Mouse (Mus musculus) liver, adult 2 months (tissue): ENCODE results near the gene Aspscr1. TPM values are rescaled to one million over a fixed set of nuclear protein-coding genes. Genes with fewer than 3 reads are reported as not detected.

ENCODE experiments used
- DNase-seq: peaks from one replicate; pipeline ENCODE4 v3.0.0-alpha.2; 2011; ENCODE audit warnings: low read depth, low spot score; ENCODE audit errors: extremely low read depth
- H3K27ac ChIP-seq: fragments of 200-500 bp; replicated peaks from 2 replicates; pipeline ENCODE4 v1.5.1; 2012; ENCODE audit warnings: low read depth, mild to moderate bottlenecking, control low read depth, inconsistent platforms, low read length; ENCODE audit not compliant: insufficient read depth
- H3K27me3 ChIP-seq: fragments of 200-500 bp; 2 replicates; pipeline ENCODE4 v1.6.1; 2012; ENCODE audit warnings: mild to moderate bottlenecking, moderate library complexity, low read length, inconsistent platforms; ENCODE audit not compliant: control insufficient read depth, insufficient read depth
- H3K36me3 ChIP-seq: fragments of 200-500 bp; 2 replicates; pipeline ENCODE4 v1.6.1; 2012; ENCODE audit warnings: low read length, inconsistent platforms; ENCODE audit not compliant: control insufficient read depth, insufficient read depth
- H3K4me1 ChIP-seq: fragments of 200-500 bp; 2 replicates; pipeline ENCODE4 v1.6.1; 2011; ENCODE audit warnings: low read length; ENCODE audit not compliant: control insufficient read depth, insufficient read depth
- H3K4me3 ChIP-seq: fragments of 200-500 bp; 2 replicates; pipeline ENCODE4 v1.5.1; 2011; ENCODE audit warnings: low read depth, mild to moderate bottlenecking, control low read depth, low read length, moderate library complexity; ENCODE audit not compliant: insufficient read depth
- H3K79me2 ChIP-seq: fragments of 200-500 bp; 2 replicates; pipeline ENCODE4 v1.6.1; 2012; ENCODE audit warnings: inconsistent platforms, mild to moderate bottlenecking, low read length, moderate library complexity; ENCODE audit not compliant: control insufficient read depth, insufficient read depth
- H3K9ac ChIP-seq: fragments of 200-500 bp; 2 replicates; pipeline ENCODE4 v1.6.1; 2012; ENCODE audit warnings: low read depth, mild to moderate bottlenecking, control low read depth, inconsistent platforms, low read length
- CTCF ChIP-seq: fragments of 200-500 bp; IDR thresholded peaks from 2 replicates; pipeline ENCODE4 v1.5.1; 2011; ENCODE audit warnings: low read depth, low read length, control low read depth
- POLR2A ChIP-seq: fragments of 200-500 bp; IDR thresholded peaks from 2 replicates; pipeline ENCODE4 v1.6.1; 2011; ENCODE audit warnings: low read length, control low read depth; ENCODE audit not compliant: insufficient read depth; ENCODE audit errors: extremely low read depth
- WGBS: fragments of 180-500 bp; shearing (Covaris S2); methylation state at CpG from one replicate; pipeline ENCODE4 v1.1.7; 2018; 5-methylcytosine and 5-hydroxymethylcytosine counted together
- polyA plus RNA-seq: library from polyadenylated mRNA; depleted of rRNA; stranded (reverse); fragments of >200 nt; gene quantifications from 2 replicates; pipeline ENCODE4 v1.2.3, GENCODE M21; 2012
- total RNA-seq: library from RNA; depleted of rRNA; stranded (reverse); fragments of >200 nt; gene quantifications from 2 replicates; pipeline ENCODE4 v1.2.3, GENCODE M21; 2014

Gene Aspscr1
- total and polyA plus RNA-seq, 2 experiments: 49.3 to 142 TPM

GRCm38 (mm10) chr11:120634810-120635209, 38.0 kb upstream of the Aspscr1 start:
- Histone ChIP-seq H3K79me2 (peaks cover 4% of the 10 kb centered on the region; the same call in 1 of the 2 replicates), H3K9ac (no peak overlapping the region), H3K27ac (no peak overlapping the region), H3K36me3 (no peaks in the 10 kb centered on the region), H3K4me1 (peaks cover 15% of the 10 kb centered on the region), H3K4me3 (no peak overlapping the region), H3K27me3 (no peaks in the 10 kb centered on the region)
- WGBS: 91% methylated on average over 5 of the region's 5 CpGs
- no peak for DNase-seq
- TF ChIP-seq CTCF: no peak

DNA sequence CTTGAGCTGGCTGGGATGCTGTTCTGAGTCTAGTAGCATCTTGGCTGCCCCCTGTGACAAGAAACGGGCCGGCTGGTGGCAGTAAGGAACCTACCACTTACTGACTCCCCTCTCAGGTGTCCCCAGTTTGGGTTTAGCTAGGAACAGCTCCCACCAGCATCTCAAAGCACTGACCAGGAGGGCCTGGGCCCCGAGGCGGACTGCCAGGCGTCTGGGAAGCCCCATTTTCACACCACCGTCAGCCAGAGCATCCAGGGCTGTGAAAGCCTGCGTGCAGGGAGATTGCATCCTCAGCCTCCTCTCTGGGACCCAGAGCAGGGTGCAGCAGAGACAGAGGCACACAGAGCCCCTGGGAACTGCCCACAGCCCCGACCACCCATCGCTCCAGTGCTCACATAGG, 31.5 kb upstream of the Aspscr1 start:
- no peaks in the 10 kb centered on the region for H3K79me2 ChIP-seq
- H3K9ac ChIP-seq: no peak overlapping the region
- 85% methylated on average over 9 of the region's 9 CpGs for WGBS
- TF ChIP-seq CTCF: no peak
- TF ChIP-seq POLR2A: no peak
- H3K4me3 ChIP-seq: no peak overlapping the region
- no peaks in the 10 kb centered on the region for H3K27me3 ChIP-seq
- no peak overlapping the region for H3K27ac ChIP-seq
- H3K4me1 ChIP-seq: peaks cover 5% of the 10 kb centered on the region; the same call in 1 of the 2 replicates
- H3K36me3 ChIP-seq: no peaks in the 10 kb centered on the region
- no peak for DNase-seq

DNA sequence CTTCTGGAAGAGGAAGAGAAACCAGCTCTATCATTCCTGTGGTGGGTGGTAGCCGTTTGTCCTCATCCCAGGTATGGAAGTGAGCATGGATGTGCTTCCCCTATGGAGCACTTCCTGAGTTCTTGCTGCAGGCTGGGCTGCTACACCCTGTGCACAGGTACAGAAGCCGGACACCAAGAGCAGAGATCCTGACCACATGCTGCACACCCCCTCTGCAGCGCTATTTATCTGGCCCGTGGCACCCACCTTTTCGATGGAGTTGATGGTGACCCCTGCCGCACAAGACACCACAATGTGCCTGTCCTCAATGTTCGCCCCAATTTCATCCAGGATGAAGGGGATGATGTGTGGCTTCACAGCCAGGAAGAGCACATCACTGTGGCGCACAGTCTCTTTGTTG, 30.9 kb upstream of the Aspscr1 start:
- no peak overlapping the region for H3K27ac ChIP-seq
- H3K27me3 ChIP-seq: no peaks in the 10 kb centered on the region
- H3K4me1 ChIP-seq: peaks cover 5% of the 10 kb centered on the region; the same call in 1 of the 2 replicates
- H3K79me2 ChIP-seq: no peaks in the 10 kb centered on the region
- H3K4me3 ChIP-seq: no peak overlapping the region
- no peak for TF ChIP-seq POLR2A
- no peak for TF ChIP-seq CTCF
- no peaks in the 10 kb centered on the region for H3K36me3 ChIP-seq
- no peak overlapping the region for H3K9ac ChIP-seq
- no peak for DNase-seq
- 89% methylated on average over 8 of the region's 8 CpGs for WGBS

GRCm38 (mm10) chr11:120642939-120643600, 29.7 kb upstream of the Aspscr1 start:
- peaks cover 5% of the 10 kb centered on the region; the same call in 1 of the 2 replicates for H3K4me1 ChIP-seq
- H3K79me2 ChIP-seq: no peaks in the 10 kb centered on the region
- H3K36me3 ChIP-seq: no peaks in the 10 kb centered on the region
- peak overlapping the region; percentile 32 for H3K4me3 ChIP-seq
- TF ChIP-seq POLR2A (no peak), CTCF (no peak)
- no peaks in the 10 kb centered on the region for H3K27me3 ChIP-seq
- no peak for DNase-seq
- H3K9ac ChIP-seq: peak overlapping the region; percentile 39
- H3K27ac ChIP-seq: no peak overlapping the region
- 1% methylated on average over 18 of the region's 18 CpGs for WGBS

DNA sequence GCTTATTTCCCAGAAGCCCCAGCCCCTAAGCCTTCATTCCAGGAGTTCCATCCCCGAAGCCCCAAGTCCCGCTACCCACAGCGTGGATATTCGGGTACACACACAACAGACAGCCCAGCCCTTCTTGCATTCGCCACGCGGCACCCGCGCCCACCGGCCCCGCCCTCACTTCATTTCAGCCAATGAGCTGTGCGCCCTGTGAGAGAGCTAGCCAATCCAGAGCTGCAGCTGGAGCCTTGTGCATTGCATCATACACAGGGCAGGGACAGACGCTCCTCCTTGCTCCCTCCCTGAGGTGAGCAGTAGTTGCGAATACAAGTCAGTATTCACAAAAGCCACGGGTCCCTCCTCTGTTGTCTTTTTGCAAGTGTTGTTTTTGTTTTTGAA, 29.2 kb upstream of the Aspscr1 start, which contains the start of gene Pycr1:
Pycr1 (minus strand) TSS at position 169 of the 387 bp plus-strand sequence.
- Histone ChIP-seq H3K4me3 (peak within 1 kb of the TSS; percentile 32), H3K36me3 (no peaks in the 10 kb centered on the region), H3K27ac (no peak within 1 kb of the TSS), H3K27me3 (no peaks in the 10 kb centered on the region), H3K4me1 (peaks cover 5% of the 10 kb centered on the region; the same call in 1 of the 2 replicates), H3K79me2 (no peaks in the 10 kb centered on the region), H3K9ac (peak within 1 kb of the TSS; percentile 39)
- DNase-seq: peak; percentile 82
- TF ChIP-seq POLR2A: no peak
- no peak for TF ChIP-seq CTCF
- WGBS: under 1% methylated on average over 15 of the region's 15 CpGs
